In genomic region chr4:120204357-120204942, GRCm38 (mm10) we compare ENCODE assay signal across 16 mouse cellular contexts. TPM values are rescaled to one million over a fixed set of nuclear protein-coding genes. Genes with fewer than 3 reads are reported as not detected.
A peak's percentile ranks its signal among the peaks of the same experiment; 100 is the strongest.
DNase-seq lines count a peak whose midpoint lies in the region; ATAC-seq and TF ChIP-seq lines count a peak whose summit lies in the region.
"Had no signal": no experiment of that assay in that cellular context is flagged by ENCODE, and none has a peak within 500 bp of the region (broad histone marks: within the 10 kb centered on the region; RNA-seq: fewer than 3 reads in every experiment).

No protein-coding gene starts in this region.

- ATAC-seq in hindbrain, embryonic 13.5 days (ENCODE audit: low FRiP score) = no peak
- peak; percentile 54 for ATAC-seq in intestine, embryonic 14.5 days (replicated peaks; ENCODE audit: low FRiP score, low TSS enrichment, low read depth)
- ATAC-seq in activated CD4-positive, CD25-positive, alpha-beta regulatory T cell, adult 4 months = no peak

- 0 out of 2 replicates have a peak, but pooled peaks cover 4% of the 10 kb centered on the region for H3K27me3 ChIP-seq in hindbrain, embryonic 10.5 days (ENCODE audit: insufficient read depth, poor library complexity, severe bottlenecking)
- no peaks in the 10 kb centered on the region for H3K27me3 ChIP-seq in hindbrain, embryonic 13.5 days
- H3K27me3 ChIP-seq in intestine, embryonic 14.5 days (replicated peaks; ENCODE audit: control insufficient read depth, insufficient read depth, low read length) = no peaks in the 10 kb centered on the region
- H3K27me3 ChIP-seq: embryonic facial prominence, embryonic 12.5 days had no signal

- no peak overlapping the region for H3K4me2 ChIP-seq in hindbrain, embryonic 13.5 days
- no peak overlapping the region for H3K4me2 ChIP-seq in intestine, embryonic 14.5 days (ENCODE audit: low read length)
- H3K4me2 ChIP-seq: embryonic facial prominence, embryonic 12.5 days; hindbrain, embryonic 14.5 days; limb, embryonic 12.5 days had no signal

- peak overlapping the region; percentile 50; the same call in 1 of the 2 replicates for H3K27ac ChIP-seq in hindbrain, embryonic 10.5 days
- H3K27ac ChIP-seq in hindbrain, embryonic 13.5 days = no peak overlapping the region
- H3K27ac ChIP-seq in intestine, embryonic 14.5 days (ENCODE audit: low read depth) = 0 out of 2 replicates have a peak overlapping the region, but pooled peaks have one; percentile 18
- H3K27ac ChIP-seq: embryonic facial prominence, embryonic 12.5 days; hindbrain, embryonic 14.5 days; limb, embryonic 12.5 days had no signal

- H3K9me3 ChIP-seq in hindbrain, embryonic 10.5 days = no peaks in the 10 kb centered on the region
- no peaks in the 10 kb centered on the region for H3K9me3 ChIP-seq in hindbrain, embryonic 13.5 days
- H3K9me3 ChIP-seq in intestine, embryonic 14.5 days (ENCODE audit: control insufficient read depth, low read length) = no peaks in the 10 kb centered on the region
- H3K9me3 ChIP-seq: embryonic facial prominence, embryonic 12.5 days; limb, embryonic 12.5 days had no signal

- H3K36me3 ChIP-seq in hindbrain, embryonic 10.5 days = no peaks in the 10 kb centered on the region
- no peaks in the 10 kb centered on the region for H3K36me3 ChIP-seq in hindbrain, embryonic 13.5 days
- no peaks in the 10 kb centered on the region for H3K36me3 ChIP-seq in intestine, embryonic 14.5 days (ENCODE audit: control insufficient read depth, insufficient read depth, low read length)
- H3K36me3 ChIP-seq: embryonic facial prominence, embryonic 12.5 days; limb, embryonic 12.5 days had no signal

- no peak overlapping the region for H3K9ac ChIP-seq in hindbrain, embryonic 13.5 days
- H3K9ac ChIP-seq in intestine, embryonic 14.5 days (ENCODE audit: low read length) = no peak overlapping the region
- H3K9ac ChIP-seq: embryonic facial prominence, embryonic 12.5 days; hindbrain, embryonic 14.5 days; limb, embryonic 12.5 days had no signal

- H3K4me3 ChIP-seq in hindbrain, embryonic 10.5 days = no peak overlapping the region
- H3K4me3 ChIP-seq in hindbrain, embryonic 13.5 days = no peak overlapping the region
- H3K4me3 ChIP-seq in intestine, embryonic 14.5 days (ENCODE audit: low read depth, low read length) = no peak overlapping the region
- H3K4me3 ChIP-seq: embryonic facial prominence, embryonic 12.5 days; limb, embryonic 12.5 days had no signal

- H3K4me1 ChIP-seq in hindbrain, embryonic 10.5 days (replicated peaks) = peaks cover 31% of the 10 kb centered on the region
- H3K4me1 ChIP-seq in hindbrain, embryonic 13.5 days (replicated peaks) = peaks cover 23% of the 10 kb centered on the region
- H3K4me1 ChIP-seq in intestine, embryonic 14.5 days (replicated peaks; ENCODE audit: control insufficient read depth, insufficient read depth, low read length) = peaks cover 12% of the 10 kb centered on the region

- 69% methylated on average over 9 of the region's 9 CpGs for WGBS in hindbrain, embryonic 10.5 days
- WGBS in hindbrain, embryonic 13.5 days = 76% methylated on average over 9 of the region's 9 CpGs
- 30% methylated on average over 9 of the region's 9 CpGs for WGBS in intestine, embryonic 14.5 days

- no peak for DNase-seq in hindbrain, embryonic 10.5 days (ENCODE audit: low spot score)
- peak; percentile 57 for DNase-seq in brain, embryonic 14.5 days (ENCODE audit: low read depth)
- no peak for DNase-seq in intestine, embryonic 14.5 days (ENCODE audit: low spot score)
- DNase-seq in lung, postnatal 14 days = peak; percentile 46
- no peak for DNase-seq in testis, postnatal 14 days (ENCODE audit: low spot score)
- DNase-seq: adrenal gland, adult 8-10 months; cerebellum, postnatal 25 days; heart, adult 18-20 months; right cerebral cortex, postnatal 14 days; thymus, postnatal 4 days had no signal

- TF ChIP-seq CTCF in brain, embryonic 14.5 days (IDR thresholded peaks at IDR 0.05; ENCODE audit: borderline replicate concordance, extremely low read depth, insufficient read depth, insufficient read length) = no peak

- TF ChIP-seq POLR2A in brain, embryonic 14.5 days (IDR thresholded peaks at IDR 0.05; ENCODE audit: borderline replicate concordance, extremely low read depth, insufficient read depth, insufficient read length, poor library complexity, severe bottlenecking) = no peak

RNA-seq across cellular contexts. Expression of gene Edn2, which starts 43.4 kb away (rescaled TPM):
- 0.10 TPM in 1 of 2 replicates, not detected in the other for polyA plus RNA-seq in hindbrain, embryonic 10.5 days (2016; fragmentation: Nextera tagmentation; extraction: Ambion mirVana)
- 0.12 TPM in 1 of 2 replicates, not detected in the other for polyA plus RNA-seq in hindbrain, embryonic 13.5 days (2015; fragmentation: Nextera tagmentation; extraction: Ambion mirVana)
- 0.30 TPM in 1 of 2 replicates, not detected in the other for polyA plus RNA-seq in brain, embryonic 14.5 days (2012; rRNA removed)
- 4.4 and 4.7 TPM in 2 replicates for polyA plus RNA-seq in intestine, embryonic 14.5 days (2014; fragmentation: Nextera tagmentation; extraction: Ambion mirVana)
- not detected for polyA plus RNA-seq in activated CD4-positive, CD25-positive, alpha-beta regulatory T cell, adult 4 months (2017; shearing (Covaris generic))
- polyA plus RNA-seq: hindbrain, embryonic 14.5 days; kidney, embryonic 14.5 days had no signal

Comparison
In these comparisons a context has a peak if more than half of its experiments do, and no peak if none do; other contexts are left out.
1. DNase-seq: peak in brain, embryonic 14.5 days (single experiment) and lung, postnatal 14 days (single experiment); none in hindbrain, embryonic 10.5 days (single experiment), intestine, embryonic 14.5 days (single experiment) and testis, postnatal 14 days (single experiment).